Mouse (Mus musculus): ENCODE data around the gene 1700020L24Rik. TPM values are rescaled to one million over a fixed set of nuclear protein-coding genes. Genes with fewer than 3 reads are reported as not detected.

Gene 1700020L24Rik
- polyA plus RNA-seq, 2 experiments: 0.33 to 0.57 TPM

GRCm38 (mm10) chr11:83403787-83404186 is 33.7 kb upstream of the 1700020L24Rik start:
- no peak overlapping the region for H3K9ac ChIP-seq (ENCODE audit: low read depth, low read length, severe bottlenecking)
- H3K36me3 ChIP-seq (ENCODE audit: control insufficient read depth, insufficient read depth, low read length): peaks cover 30% of the 10 kb centered on the region
- DNase-seq (ENCODE audit: low spot score): no peak
- no peak for TF ChIP-seq POLR2A (IDR thresholded peaks at IDR 0.05; ENCODE audit: borderline replicate concordance, extremely low read depth, insufficient read depth, insufficient read length)
- no peak overlapping the region for H3K27ac ChIP-seq (replicated peaks; ENCODE audit: low read depth, low read length)
- H3K4me1 ChIP-seq (ENCODE audit: control insufficient read depth, insufficient read depth, low read length): no peaks in the 10 kb centered on the region
- ATAC-seq (ENCODE audit: low FRiP score, low read depth): no peak
- H3K4me2 ChIP-seq (replicated peaks; ENCODE audit: low read depth, low read length, severe bottlenecking): no peak overlapping the region
- no peaks in the 10 kb centered on the region for H3K27me3 ChIP-seq (ENCODE audit: control insufficient read depth, insufficient read depth, low read length)
- WGBS: 83% methylated on average over 7 of the region's 7 CpGs
- no peaks in the 10 kb centered on the region for H3K9me3 ChIP-seq (ENCODE audit: control insufficient read depth, low read length)
- no peak overlapping the region for H3K4me3 ChIP-seq (replicated peaks; ENCODE audit: low read length)

GRCm38 (mm10) chr11:83406391-83406790 is 31.1 kb upstream of the 1700020L24Rik start:
- no peak for DNase-seq (ENCODE audit: low spot score)
- peaks cover 19% of the 10 kb centered on the region for H3K36me3 ChIP-seq (ENCODE audit: control insufficient read depth, insufficient read depth, low read length)
- H3K27ac ChIP-seq (replicated peaks; ENCODE audit: low read depth, low read length): no peak overlapping the region
- TF ChIP-seq POLR2A (IDR thresholded peaks at IDR 0.05; ENCODE audit: borderline replicate concordance, extremely low read depth, insufficient read depth, insufficient read length): no peak
- H3K9ac ChIP-seq (ENCODE audit: low read depth, low read length, severe bottlenecking): no peak overlapping the region
- H3K27me3 ChIP-seq (ENCODE audit: control insufficient read depth, insufficient read depth, low read length): no peaks in the 10 kb centered on the region
- H3K4me1 ChIP-seq (ENCODE audit: control insufficient read depth, insufficient read depth, low read length): 0 out of 2 replicates have a peak, but pooled peaks cover 9% of the 10 kb centered on the region
- H3K4me3 ChIP-seq (replicated peaks; ENCODE audit: low read length): no peak overlapping the region
- no peak for ATAC-seq (ENCODE audit: low FRiP score, low read depth)
- H3K4me2 ChIP-seq (replicated peaks; ENCODE audit: low read depth, low read length, severe bottlenecking): no peak overlapping the region
- H3K9me3 ChIP-seq (ENCODE audit: control insufficient read depth, low read length): no peaks in the 10 kb centered on the region
- WGBS: 65% methylated on average over 3 of the region's 3 CpGs

DNA sequence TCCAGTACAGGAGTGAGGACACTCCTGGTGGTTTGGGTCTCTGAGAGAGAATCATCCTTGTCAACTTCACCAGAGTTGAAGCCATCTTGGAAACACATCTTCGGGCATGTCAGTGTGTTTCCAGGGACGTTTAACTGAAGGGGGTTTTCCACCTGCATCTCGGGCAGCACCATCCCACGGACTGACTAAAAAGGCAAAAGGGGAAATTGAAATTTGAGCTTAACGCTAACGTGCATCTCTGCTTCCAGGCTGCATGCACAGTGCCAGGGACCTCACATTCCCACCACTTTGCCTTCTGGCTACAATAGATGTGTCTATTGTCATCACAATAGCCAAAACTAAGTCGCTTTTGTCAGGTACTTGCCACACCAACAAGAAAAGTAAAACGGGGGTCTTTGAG is 29.2 kb upstream of the 1700020L24Rik start:
- ATAC-seq (ENCODE audit: low FRiP score, low read depth) (no peak), DNase-seq (ENCODE audit: low spot score) (no peak)
- WGBS: 32% methylated on average over 8 of the region's 8 CpGs
- Histone ChIP-seq H3K4me3 (replicated peaks; ENCODE audit: low read length) (no peak overlapping the region), H3K27ac (replicated peaks; ENCODE audit: low read depth, low read length) (no peak overlapping the region), H3K9ac (ENCODE audit: low read depth, low read length, severe bottlenecking) (no peak overlapping the region), H3K9me3 (ENCODE audit: control insufficient read depth, low read length) (no peaks in the 10 kb centered on the region), H3K4me2 (replicated peaks; ENCODE audit: low read depth, low read length, severe bottlenecking) (no peak overlapping the region), H3K4me1 (ENCODE audit: control insufficient read depth, insufficient read depth, low read length) (0 out of 2 replicates have a peak, but pooled peaks cover 9% of the 10 kb centered on the region), H3K27me3 (ENCODE audit: control insufficient read depth, insufficient read depth, low read length) (no peaks in the 10 kb centered on the region), H3K36me3 (ENCODE audit: control insufficient read depth, insufficient read depth, low read length) (peaks cover 5% of the 10 kb centered on the region)
- TF ChIP-seq POLR2A (IDR thresholded peaks at IDR 0.05; ENCODE audit: borderline replicate concordance, extremely low read depth, insufficient read depth, insufficient read length): no peak

DNA sequence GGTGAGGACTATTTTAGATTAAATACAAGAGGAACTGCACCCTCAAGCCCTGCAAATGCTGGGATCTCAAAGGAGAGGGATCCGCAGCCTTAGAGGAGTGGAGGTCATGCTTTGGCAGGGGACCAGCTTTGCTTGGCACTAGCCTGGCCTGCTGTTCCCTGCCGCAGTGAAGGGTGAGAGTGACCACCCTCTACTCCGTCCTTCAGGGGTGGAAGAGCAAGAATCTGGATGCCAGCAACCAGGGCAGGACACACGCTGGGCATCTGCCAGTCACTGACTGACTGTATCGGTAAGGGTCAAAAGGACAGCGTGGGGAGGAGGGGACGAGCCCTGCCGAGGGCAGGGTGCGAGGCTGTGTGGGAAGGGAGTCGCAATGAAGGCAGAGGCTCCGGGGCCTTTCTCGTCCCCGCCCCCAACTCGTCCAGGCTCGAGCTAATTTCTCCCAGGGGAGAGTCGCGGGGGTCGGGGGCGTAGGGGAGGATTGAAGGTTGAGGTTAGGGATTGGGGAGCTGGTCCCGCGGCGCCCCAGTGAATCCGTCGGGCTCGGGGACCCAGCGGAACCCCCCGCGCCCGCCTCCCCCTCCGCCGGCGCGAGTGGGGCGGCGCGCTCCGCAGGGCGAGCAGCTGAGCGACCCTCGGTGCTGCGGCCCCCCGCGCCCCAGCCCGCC is 28.3 kb upstream of the 1700020L24Rik start, which contains the start of gene Rasl10b:
Rasl10b (plus strand) TSS at position 51 of the 668 bp plus-strand sequence.
- H3K4me3 ChIP-seq (replicated peaks; ENCODE audit: low read length): peak within 1 kb of the TSS; percentile 68
- WGBS: 1% methylated on average over 28 of the region's 44 CpGs
- H3K9me3 ChIP-seq (ENCODE audit: control insufficient read depth, low read length): no peaks in the 10 kb centered on the region
- H3K4me2 ChIP-seq (replicated peaks; ENCODE audit: low read depth, low read length, severe bottlenecking): peak within 1 kb of the TSS; percentile 86
- no peaks in the 10 kb centered on the region for H3K27me3 ChIP-seq (ENCODE audit: control insufficient read depth, insufficient read depth, low read length)
- H3K27ac ChIP-seq (replicated peaks; ENCODE audit: low read depth, low read length): no peak within 1 kb of the TSS
- ATAC-seq (ENCODE audit: low FRiP score, low read depth): peak; percentile 75
- H3K36me3 ChIP-seq (ENCODE audit: control insufficient read depth, insufficient read depth, low read length): no peaks in the 10 kb centered on the region
- 0 out of 2 replicates have a peak, but pooled peaks cover 9% of the 10 kb centered on the region for H3K4me1 ChIP-seq (ENCODE audit: control insufficient read depth, insufficient read depth, low read length)
- H3K9ac ChIP-seq (ENCODE audit: low read depth, low read length, severe bottlenecking): peak within 1 kb of the TSS; percentile 73
- no peak for DNase-seq (ENCODE audit: low spot score)
- no peak for TF ChIP-seq POLR2A (IDR thresholded peaks at IDR 0.05; ENCODE audit: borderline replicate concordance, extremely low read depth, insufficient read depth, insufficient read length)

- no peak for TF ChIP-seq POLR2A (IDR thresholded peaks at IDR 0.05; ENCODE audit: borderline replicate concordance, extremely low read depth, insufficient read depth, insufficient read length)
- 0% methylated on average over 9 of the region's 40 CpGs for WGBS
- H3K9me3 ChIP-seq (ENCODE audit: control insufficient read depth, low read length): no peaks in the 10 kb centered on the region
- peak overlapping the region; percentile 73 for H3K9ac ChIP-seq (ENCODE audit: low read depth, low read length, severe bottlenecking)
- H3K4me1 ChIP-seq (ENCODE audit: control insufficient read depth, insufficient read depth, low read length): 0 out of 2 replicates have a peak, but pooled peaks cover 9% of the 10 kb centered on the region
- ATAC-seq (ENCODE audit: low FRiP score, low read depth) (peak; percentile 45), DNase-seq (ENCODE audit: low spot score) (no peak)
- H3K4me2 ChIP-seq (replicated peaks; ENCODE audit: low read depth, low read length, severe bottlenecking): peak overlapping the region; percentile 86
- H3K27me3 ChIP-seq (ENCODE audit: control insufficient read depth, insufficient read depth, low read length): no peaks in the 10 kb centered on the region
- no peaks in the 10 kb centered on the region for H3K36me3 ChIP-seq (ENCODE audit: control insufficient read depth, insufficient read depth, low read length)
- H3K27ac ChIP-seq (replicated peaks; ENCODE audit: low read depth, low read length): no peak overlapping the region
- peak overlapping the region; percentile 68 for H3K4me3 ChIP-seq (replicated peaks; ENCODE audit: low read length)
These were observed 27.6 kb upstream of the 1700020L24Rik start for GRCm38 (mm10) chr11:83409792-83410291.
